Mouse (Mus musculus): ENCODE measurements around the gene Mpig6b.

DNA sequence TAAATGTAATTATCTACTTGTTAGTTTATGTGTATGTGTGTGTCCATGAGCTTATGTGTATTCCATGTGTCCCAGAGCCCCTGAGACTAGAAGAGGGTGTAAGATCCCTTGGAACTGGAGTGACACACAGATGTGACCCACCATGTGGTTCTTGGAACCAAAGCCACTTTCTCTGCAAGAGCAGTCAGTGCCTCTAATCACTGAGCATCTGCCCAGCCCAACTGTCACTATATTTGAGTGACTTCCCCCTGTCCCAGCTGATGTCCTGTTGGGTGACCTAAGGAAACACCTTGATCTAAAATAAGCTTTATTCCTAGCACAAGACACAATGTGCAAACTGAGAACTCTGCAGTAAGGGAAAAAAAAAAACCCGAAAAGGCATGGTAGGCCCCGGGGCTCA lies 37.7 kb downstream of the Mpig6b start:
- TF ChIP-seq GATA1 (IDR thresholded peaks at IDR 0.05; ENCODE audit: borderline replicate concordance, low read length) (no peak), FLI1 (IDR thresholded peaks at IDR 0.05; ENCODE audit: low read length) (no peak)

All from megakaryocyte, embryonic 14.5 days (primary cell).